Mouse (Mus musculus): ENCODE results near the gene Palld. TPM values are rescaled to one million over a fixed set of nuclear protein-coding genes. Genes with fewer than 3 reads are reported as not detected.

Palld gene
- total RNA-seq, 2 experiments from 2014 or later, result 280 to 283 TPM

GRCm38 (mm10) chr8:61780652-61781257 lies 121.7 kb downstream of the Palld start:
- DNase-seq, result no peak
- intact Hi-C loops (cut with DNase I), result no loop called here

GRCm38 (mm10) chr8:61778194-61778593 lies 124.3 kb downstream of the Palld start:
- DNase-seq, result no peak
- intact Hi-C loops (cut with DNase I), result no loop called here

GRCm38 (mm10) chr8:61776560-61776959 lies 125.9 kb downstream of the Palld start:
- DNase-seq, result no peak
- intact Hi-C loops (cut with DNase I), result no loop called here

GRCm38 (mm10) chr8:61775936-61776335 lies 126.6 kb downstream of the Palld start:
- intact Hi-C loops (cut with DNase I), result no loop called here
- no peak for DNase-seq

- DNase-seq, result no peak
Observed at GRCm38 (mm10) chr8:61774161-61774560, 128.3 kb downstream of the Palld start.

GRCm38 (mm10) chr8:61773595-61774088 lies 128.8 kb downstream of the Palld start:
- intact Hi-C loops (cut with DNase I), result no loop called here
- DNase-seq, result no peak

More at GRCm38 (mm10) chr8:61774161-61774560, 128.3 kb downstream of the Palld start:
- intact Hi-C loops (cut with DNase I), result no loop called here

GRCm38 (mm10) chr8:61771328-61771727 lies 131.2 kb downstream of the Palld start:
- intact Hi-C loops (cut with DNase I), result no loop called here
- no peak for DNase-seq

- DNase-seq, result no peak
- intact Hi-C loops (cut with DNase I), result no loop called here
Observed at GRCm38 (mm10) chr8:61769340-61769879, 133.1 kb downstream of the Palld start.

- intact Hi-C loops (cut with DNase I), result loop anchor here (5.0 kb wide), 1 partner anchor 67 kb away; no protein-coding TSS in a partner anchor
- DNase-seq, result no peak
Observed at GRCm38 (mm10) chr8:61760190-61760578, 142.3 kb downstream of the Palld start.

GRCm38 (mm10) chr8:61759327-61760189 lies 142.9 kb downstream of the Palld start:
- intact Hi-C loops (cut with DNase I), result loop anchor here (5.0 kb wide), 2 partner anchors 68 to 222 kb away; no protein-coding TSS in a partner anchor
- peak; percentile 65 to 68 for DNase-seq

GRCm38 (mm10) chr8:61758686-61759326 lies 143.7 kb downstream of the Palld start:
- intact Hi-C loops (cut with DNase I), result loop anchor here (5.0 kb wide), 1 partner anchor 222 kb away; no protein-coding TSS in a partner anchor
- DNase-seq, result peak; percentile 42 to 49

- peak in 1 of 2 experiments; percentile 24 for DNase-seq
- intact Hi-C loops (cut with DNase I), result loop anchor here (5.0 kb wide), 1 partner anchor 220 kb away; no protein-coding TSS in a partner anchor
Observed at GRCm38 (mm10) chr8:61756971-61757965, 145.2 kb downstream of the Palld start.

GRCm38 (mm10) chr8:61755186-61755585 lies 147.3 kb downstream of the Palld start:
- intact Hi-C loops (cut with DNase I), result loop anchor here (5.0 kb wide), 1 partner anchor 218 kb away; no protein-coding TSS in a partner anchor
- DNase-seq, result peak; percentile 54 to 55

- intact Hi-C loops (cut with DNase I), result no loop called here
- DNase-seq, result no peak
Observed at GRCm38 (mm10) chr8:61747070-61747469, 155.4 kb downstream of the Palld start.

GRCm38 (mm10) chr8:61745181-61745980 lies 157.1 kb downstream of the Palld start:
- peak; percentile 48 to 52 for DNase-seq
- intact Hi-C loops (cut with DNase I), result no loop called here

GRCm38 (mm10) chr8:61743764-61744562 lies 158.5 kb downstream of the Palld start:
- intact Hi-C loops (cut with DNase I), result no loop called here
- no peak for DNase-seq

GRCm38 (mm10) chr8:61737465-61737864 lies 165.0 kb downstream of the Palld start:
- intact Hi-C loops (cut with DNase I), result no loop called here
- no peak for DNase-seq

- DNase-seq, result no peak
- intact Hi-C loops (cut with DNase I), result no loop called here
Observed at GRCm38 (mm10) chr8:61736739-61737243, 165.7 kb downstream of the Palld start.
